Mouse (Mus musculus): ENCODE results near the gene Adat3. TPM values are rescaled to one million over a fixed set of nuclear protein-coding genes. Genes with fewer than 3 reads are reported as not detected.
A peak's percentile ranks its signal among the peaks of the same experiment; 100 is the strongest.

The Adat3 gene
- total RNA-seq (2021), result 1 to 10 TPM; 3.8 to 4.5 TPM

- DNase-seq, result peak; percentile 97 to 98
Measured at GRCm38 (mm10) chr10:80602698-80603325, at the start of gene Adat3, which contains the start of gene Scamp4. TSS of gene Adat3 (plus strand) at chr10:80602880. TSS of gene Scamp4 (plus strand) at chr10:80602872.

- DNase-seq, result no peak
Measured at GRCm38 (mm10) chr10:80553575-80553974, 49.1 kb upstream of the Adat3 start.

- DNase-seq, result no peak
Measured at GRCm38 (mm10) chr10:80553997-80554396, 48.7 kb upstream of the Adat3 start.

GRCm38 (mm10) chr10:80557346-80557965 is 45.2 kb upstream of the Adat3 start:
- peak; percentile 70 to 76 for DNase-seq

GRCm38 (mm10) chr10:80559431-80559830 is 43.2 kb upstream of the Adat3 start:
- no peak for DNase-seq

- DNase-seq, result no peak
Measured at GRCm38 (mm10) chr10:80560621-80561020, 42.1 kb upstream of the Adat3 start.

- peak; percentile 94 to 95 for DNase-seq
Measured at GRCm38 (mm10) chr10:80561116-80561944, 41.4 kb upstream of the Adat3 start, which contains the start of gene Rexo1. TSS of gene Rexo1 (minus strand) at chr10:80561560.

- DNase-seq, result peak; percentile 87
Measured at GRCm38 (mm10) chr10:80566375-80567092, 36.1 kb upstream of the Adat3 start.

- no peak for DNase-seq
Measured at GRCm38 (mm10) chr10:80568876-80569275, 33.8 kb upstream of the Adat3 start.

GRCm38 (mm10) chr10:80569664-80570066 is 33.0 kb upstream of the Adat3 start:
- DNase-seq, result no peak

GRCm38 (mm10) chr10:80570419-80570818 is 32.3 kb upstream of the Adat3 start:
- DNase-seq, result no peak

- peak in 1 of 2 experiments; percentile 60 for DNase-seq
Measured at GRCm38 (mm10) chr10:80570871-80571836, 31.5 kb upstream of the Adat3 start.

- no peak for DNase-seq
Measured at GRCm38 (mm10) chr10:80572477-80572876, 30.2 kb upstream of the Adat3 start.

GRCm38 (mm10) chr10:80573944-80574343 is 28.7 kb upstream of the Adat3 start:
- peak in 1 of 2 experiments; percentile 52 for DNase-seq

- no peak for DNase-seq
Measured at GRCm38 (mm10) chr10:80574896-80575295, 27.8 kb upstream of the Adat3 start.

- DNase-seq, result no peak
Measured at GRCm38 (mm10) chr10:80575925-80576324, 26.8 kb upstream of the Adat3 start.

GRCm38 (mm10) chr10:80576351-80577194 is 26.1 kb upstream of the Adat3 start:
- DNase-seq, result no peak

GRCm38 (mm10) chr10:80577195-80578130 is 25.2 kb upstream of the Adat3 start, which contains the start of gene Klf16:
TSS of gene Klf16 (minus strand) at chr10:80577321.
- peak; percentile 97 for DNase-seq
